Mouse (Mus musculus): ENCODE results near the gene Inca1. TPM values are rescaled to one million over a fixed set of nuclear protein-coding genes. Genes with fewer than 3 reads are reported as not detected.

Gene Inca1
- polyA plus RNA-seq, 1 experiment = 0.76 TPM

DNA sequence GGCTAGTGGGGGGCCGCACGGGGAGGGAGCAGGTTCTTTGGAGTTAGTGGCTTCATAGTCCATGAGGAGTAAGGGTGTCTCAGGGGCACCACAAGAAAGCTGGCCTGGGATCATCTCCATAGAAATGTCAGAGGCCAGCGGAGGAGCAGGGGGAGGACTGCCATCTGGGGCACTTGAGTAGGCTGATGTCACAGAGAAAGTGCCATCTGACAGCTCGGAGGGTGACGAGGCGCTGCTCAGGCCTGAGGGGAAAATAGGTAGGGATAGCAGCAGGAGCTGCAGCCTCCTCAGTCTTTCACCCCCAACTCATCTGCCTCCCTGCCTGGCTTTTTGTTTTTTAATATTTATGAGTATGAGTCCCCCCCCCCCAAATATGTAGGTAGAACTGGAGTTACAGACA, 25.9 kb downstream of the Inca1 start:
- no peak overlapping the region for H3K27ac ChIP-seq (ENCODE audit: insufficient read depth, low read length)
- WGBS = 97% methylated on average over 6 of the region's 6 CpGs
- TF ChIP-seq CTCF (IDR thresholded peaks at IDR 0.05; ENCODE audit: extremely low read depth, insufficient read depth, insufficient read length, insufficient replicate concordance) (no peak), POLR2A (IDR thresholded peaks at IDR 0.05; ENCODE audit: low read depth, low read length) (no peak)
- peaks cover 5% of the 10 kb centered on the region; the same call in 1 of the 2 replicates for H3K4me1 ChIP-seq (ENCODE audit: control insufficient read depth, insufficient read depth, insufficient read length)
- no peak for DNase-seq (ENCODE audit: low read depth in 1 of 2, low spot score in 2 of 2)
- peaks cover 18% of the 10 kb centered on the region for H3K36me3 ChIP-seq (ENCODE audit: control insufficient read depth, insufficient read depth, low read length)
- no peaks in the 10 kb centered on the region for H3K27me3 ChIP-seq (ENCODE audit: control insufficient read depth, insufficient read depth, low read length)
- no peak overlapping the region for H3K4me3 ChIP-seq (ENCODE audit: extremely low read depth, insufficient read depth, insufficient read length)

DNA sequence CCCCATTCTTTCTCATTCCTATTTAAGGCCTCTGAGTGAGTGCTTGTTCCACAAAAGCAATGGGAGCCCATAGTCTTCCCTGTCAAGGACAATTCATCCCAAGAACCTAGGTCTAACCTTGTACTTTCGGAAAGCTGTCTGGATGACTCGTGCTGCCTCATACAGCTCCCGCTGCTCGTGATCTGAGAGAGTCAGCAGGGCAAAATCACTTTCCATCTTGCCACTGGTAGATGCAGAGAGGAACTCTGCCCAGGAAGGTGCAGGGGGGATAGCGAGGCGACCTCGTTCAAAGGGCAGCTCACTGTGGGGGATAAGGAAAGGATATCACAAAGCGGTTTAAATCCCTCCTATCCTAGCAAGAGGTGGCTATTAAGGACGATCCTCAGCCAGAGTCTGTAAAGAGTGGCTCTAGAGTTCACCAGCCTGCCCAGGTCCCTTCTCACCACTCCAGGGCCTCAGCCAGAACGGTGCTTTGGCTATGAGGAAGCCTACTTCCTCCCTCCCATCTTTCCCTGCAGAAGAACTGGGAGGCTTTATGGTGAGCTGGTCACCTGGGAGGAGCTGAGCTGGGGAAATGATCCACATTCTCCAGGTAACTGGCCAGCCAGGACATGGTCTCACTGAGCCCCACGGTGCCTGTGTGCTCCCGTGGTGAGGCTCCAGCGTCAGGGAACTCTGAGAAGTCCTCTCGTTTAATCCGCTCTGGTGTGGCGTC, 28.5 kb downstream of the Inca1 start:
- no peak overlapping the region for H3K4me3 ChIP-seq (ENCODE audit: extremely low read depth, insufficient read depth, insufficient read length)
- H3K4me1 ChIP-seq (ENCODE audit: control insufficient read depth, insufficient read depth, insufficient read length) = peaks cover 9% of the 10 kb centered on the region; the same call in 1 of the 2 replicates
- no peaks in the 10 kb centered on the region for H3K27me3 ChIP-seq (ENCODE audit: control insufficient read depth, insufficient read depth, low read length)
- WGBS = 92% methylated on average over 16 of the region's 16 CpGs
- H3K36me3 ChIP-seq (ENCODE audit: control insufficient read depth, insufficient read depth, low read length) = peaks cover 18% of the 10 kb centered on the region
- no peak overlapping the region for H3K27ac ChIP-seq (ENCODE audit: insufficient read depth, low read length)
- DNase-seq (ENCODE audit: low read depth in 1 of 2, low spot score in 2 of 2) = no peak
- TF ChIP-seq CTCF (IDR thresholded peaks at IDR 0.05; ENCODE audit: extremely low read depth, insufficient read depth, insufficient read length, insufficient replicate concordance) (no peak), POLR2A (IDR thresholded peaks at IDR 0.05; ENCODE audit: low read depth, low read length) (no peak)

DNA sequence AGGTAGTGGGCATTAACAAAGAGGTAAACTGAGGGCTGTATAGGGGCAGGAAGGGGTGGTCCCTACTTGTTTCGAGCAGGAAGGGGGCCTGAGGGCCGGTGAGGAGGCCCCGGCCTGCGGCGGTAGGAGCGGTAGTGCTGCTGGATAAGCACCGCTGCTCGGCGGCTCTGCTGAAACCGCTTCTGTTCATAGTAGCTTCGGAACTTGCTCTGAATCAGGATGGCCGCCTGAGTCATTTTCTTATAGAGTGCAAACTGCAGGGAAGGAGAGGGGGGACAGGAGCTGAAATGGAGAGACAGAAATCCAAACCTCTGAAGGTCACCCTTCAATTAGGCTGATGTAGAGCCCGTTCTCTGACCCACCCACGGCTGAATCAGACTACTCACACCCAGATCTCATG, 29.5 kb downstream of the Inca1 start:
- WGBS = 74% methylated on average over 14 of the region's 14 CpGs
- H3K36me3 ChIP-seq (ENCODE audit: control insufficient read depth, insufficient read depth, low read length) = peaks cover 11% of the 10 kb centered on the region
- no peak for DNase-seq (ENCODE audit: low read depth in 1 of 2, low spot score in 2 of 2)
- H3K4me3 ChIP-seq (ENCODE audit: extremely low read depth, insufficient read depth, insufficient read length) = no peak overlapping the region
- H3K27me3 ChIP-seq (ENCODE audit: control insufficient read depth, insufficient read depth, low read length) = no peaks in the 10 kb centered on the region
- peaks cover 9% of the 10 kb centered on the region; the same call in 1 of the 2 replicates for H3K4me1 ChIP-seq (ENCODE audit: control insufficient read depth, insufficient read depth, insufficient read length)
- TF ChIP-seq POLR2A (IDR thresholded peaks at IDR 0.05; ENCODE audit: low read depth, low read length) = no peak
- no peak for TF ChIP-seq CTCF (IDR thresholded peaks at IDR 0.05; ENCODE audit: extremely low read depth, insufficient read depth, insufficient read length, insufficient replicate concordance)
- H3K27ac ChIP-seq (ENCODE audit: insufficient read depth, low read length) = peak overlapping the region; percentile 97; the same call in 1 of the 2 replicates

DNA sequence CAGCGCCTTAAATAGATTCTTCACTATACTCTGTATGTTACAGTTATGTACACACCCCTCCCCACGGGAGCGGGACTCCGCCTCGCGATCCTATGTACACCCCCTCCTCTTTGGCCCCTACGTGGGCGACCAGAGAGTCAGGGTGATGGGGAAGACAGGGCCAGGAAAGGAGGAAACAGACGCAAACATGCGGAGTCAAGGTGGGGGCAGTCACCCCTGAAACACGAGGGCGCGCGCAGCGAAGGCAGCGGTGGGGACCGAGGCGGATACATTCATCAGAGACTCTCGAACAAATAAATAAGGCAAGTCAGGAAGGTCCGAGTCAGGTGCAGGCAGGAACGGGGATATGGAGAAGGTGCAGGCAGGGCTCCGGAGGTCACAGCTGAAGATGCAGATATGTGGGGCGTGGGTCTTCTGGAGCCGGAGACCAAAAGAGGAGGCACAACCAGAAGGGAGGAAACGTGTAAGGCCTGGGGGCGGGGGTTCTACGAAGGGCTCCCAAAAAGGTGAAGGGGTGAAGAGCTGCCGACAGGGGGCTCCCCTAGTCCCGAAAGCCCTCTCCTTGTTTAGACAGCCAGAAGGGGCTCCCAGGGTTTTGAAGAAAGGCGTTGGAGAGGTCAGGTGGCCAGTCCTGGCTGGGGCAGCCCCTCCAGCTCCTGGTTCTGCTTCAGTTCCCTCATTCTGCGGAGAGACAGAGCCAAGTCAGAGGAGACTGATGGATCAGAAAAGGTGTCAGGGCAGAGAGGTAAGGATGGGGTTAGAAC, 30.2 kb downstream of the Inca1 start:
- Histone ChIP-seq H3K36me3 (ENCODE audit: control insufficient read depth, insufficient read depth, low read length) (peaks cover 11% of the 10 kb centered on the region), H3K4me1 (ENCODE audit: control insufficient read depth, insufficient read depth, insufficient read length) (peaks cover 9% of the 10 kb centered on the region; the same call in 1 of the 2 replicates), H3K27ac (ENCODE audit: insufficient read depth, low read length) (peak overlapping the region; percentile 97), H3K4me3 (ENCODE audit: extremely low read depth, insufficient read depth, insufficient read length) (peak overlapping the region; percentile 85), H3K27me3 (ENCODE audit: control insufficient read depth, insufficient read depth, low read length) (no peaks in the 10 kb centered on the region)
- under 1% methylated on average over 31 of the region's 31 CpGs for WGBS
- TF ChIP-seq POLR2A (IDR thresholded peaks at IDR 0.05; ENCODE audit: low read depth, low read length) (0 out of 2 replicates have a peak, but pooled peaks have one; percentile 12), CTCF (IDR thresholded peaks at IDR 0.05; ENCODE audit: extremely low read depth, insufficient read depth, insufficient read length, insufficient replicate concordance) (peak; percentile 55)
- peak; percentile 73 to 87 for DNase-seq (ENCODE audit: low read depth in 1 of 2, low spot score in 2 of 2)

DNA sequence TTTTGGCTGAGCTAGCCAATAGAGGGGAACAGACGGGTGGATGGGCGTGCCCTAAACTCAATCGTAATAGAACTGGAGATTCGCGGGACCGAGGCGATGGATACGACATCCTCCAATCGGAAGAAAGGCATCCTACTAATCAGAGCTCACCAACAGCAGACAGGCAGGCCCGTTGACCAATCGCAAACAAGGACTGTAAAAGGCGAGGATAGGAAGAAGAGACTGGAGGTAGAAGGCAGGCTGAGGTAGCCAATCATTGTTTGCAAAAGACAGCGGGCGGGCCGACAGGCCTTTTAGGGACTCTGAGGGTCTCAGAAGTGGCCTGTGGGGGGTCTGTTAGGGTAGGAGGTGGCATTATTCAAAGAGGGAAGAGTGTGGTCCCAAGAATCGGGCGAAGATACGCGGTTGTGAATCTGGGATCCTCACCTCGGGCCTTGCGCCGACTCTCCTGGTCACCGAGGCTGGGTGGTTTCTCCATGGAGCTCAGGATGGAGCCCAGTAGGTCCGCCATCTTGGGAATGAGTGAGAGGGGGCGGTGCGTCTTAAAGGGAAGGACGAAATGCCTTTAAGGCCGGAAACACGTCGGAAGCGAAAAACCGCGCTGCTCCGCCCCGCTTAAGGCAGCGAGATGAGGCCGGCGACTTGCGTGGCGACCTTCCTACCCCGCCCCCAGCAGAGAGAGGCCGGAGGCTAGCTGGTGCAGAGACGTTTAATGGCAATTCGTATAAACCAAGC, 31.0 kb downstream of the Inca1 start, which contains the start of gene Spag7:
Spag7 (minus strand) TSS at position 646 of the 735 bp plus-strand sequence.
- Histone ChIP-seq H3K4me3 (ENCODE audit: extremely low read depth, insufficient read depth, insufficient read length) (peak within 1 kb of the TSS; percentile 85), H3K4me1 (ENCODE audit: control insufficient read depth, insufficient read depth, insufficient read length) (peaks cover 9% of the 10 kb centered on the region; the same call in 1 of the 2 replicates), H3K27me3 (ENCODE audit: control insufficient read depth, insufficient read depth, low read length) (no peaks in the 10 kb centered on the region), H3K27ac (ENCODE audit: insufficient read depth, low read length) (peak within 1 kb of the TSS; percentile 97), H3K36me3 (ENCODE audit: control insufficient read depth, insufficient read depth, low read length) (peaks cover 12% of the 10 kb centered on the region)
- peak; percentile 97 to 98 for DNase-seq (ENCODE audit: low read depth in 1 of 2, low spot score in 2 of 2)
- WGBS = under 1% methylated on average over 44 of the region's 44 CpGs
- TF ChIP-seq POLR2A (IDR thresholded peaks at IDR 0.05; ENCODE audit: low read depth, low read length) = no peak; the same call in none of the 2 replicates
- no peak for TF ChIP-seq CTCF (IDR thresholded peaks at IDR 0.05; ENCODE audit: extremely low read depth, insufficient read depth, insufficient read length, insufficient replicate concordance)

GRCm38 (mm10) chr11:70668335-70668770, 31.6 kb downstream of the Inca1 start:
- H3K4me1 ChIP-seq (ENCODE audit: control insufficient read depth, insufficient read depth, insufficient read length) = peaks cover 9% of the 10 kb centered on the region; the same call in 1 of the 2 replicates
- 2% methylated on average over 15 of the region's 15 CpGs for WGBS
- peak overlapping the region; percentile 63 for H3K4me3 ChIP-seq (ENCODE audit: extremely low read depth, insufficient read depth, insufficient read length)
- no peaks in the 10 kb centered on the region for H3K27me3 ChIP-seq (ENCODE audit: control insufficient read depth, insufficient read depth, low read length)
- H3K27ac ChIP-seq (ENCODE audit: insufficient read depth, low read length) = peak overlapping the region; percentile 77
- peaks cover 14% of the 10 kb centered on the region for H3K36me3 ChIP-seq (ENCODE audit: control insufficient read depth, insufficient read depth, low read length)
- TF ChIP-seq POLR2A (IDR thresholded peaks at IDR 0.05; ENCODE audit: low read depth, low read length) (no peak), CTCF (IDR thresholded peaks at IDR 0.05; ENCODE audit: extremely low read depth, insufficient read depth, insufficient read length, insufficient replicate concordance) (no peak)
- no peak for DNase-seq (ENCODE audit: low read depth in 1 of 2, low spot score in 2 of 2)
